Mouse (Mus musculus) erythroblast, embryonic 14.5 days (primary cell): ENCODE data around the gene Slc6a9.

Source experiments
- GATA1 ChIP-seq: IDR thresholded peaks from 2 replicates; pipeline ENCODE4 v1.6.1; 2012; ENCODE audit warnings: low read length, inconsistent platforms, mixed read lengths
- TAL1 ChIP-seq: IDR thresholded peaks from 3 replicates; pipeline ENCODE4 v1.6.1; 2012; ENCODE audit warnings: low read length, inconsistent platforms, mixed read lengths

- TF ChIP-seq GATA1 = no peak
- TF ChIP-seq TAL1 = no peak
Measured at GRCm38 (mm10) chr4:117831499-117831898, 2.8 kb upstream of the Slc6a9 start.
